8 mouse cellular contexts compared by ENCODE assay signal in genomic region chr12:76961052-76961931, GRCm38 (mm10). TPM values are rescaled to one million over a fixed set of nuclear protein-coding genes. Genes with fewer than 3 reads are reported as not detected.
DNase-seq lines count a peak whose midpoint lies in the region; ATAC-seq and TF ChIP-seq lines count a peak whose summit lies in the region.

No protein-coding gene starts in this region.

- no peak for TF ChIP-seq CTCF in cerebellum, adult 2 months (IDR thresholded peaks at IDR 0.05; ENCODE audit: borderline replicate concordance, insufficient read depth, low read depth, low read length)

- H3K9me3 ChIP-seq in forebrain, embryonic 11.5 days (ENCODE audit: control insufficient read depth, low read length): no peaks in the 10 kb centered on the region
- H3K9me3 ChIP-seq in limb, embryonic 11.5 days (ENCODE audit: control insufficient read depth, low read length): no peaks in the 10 kb centered on the region

- TF ChIP-seq POLR2A in cerebellum, adult 2 months (IDR thresholded peaks at IDR 0.05; ENCODE audit: borderline replicate concordance, insufficient read depth, low read length): no peak

- peak; percentile 32 for ATAC-seq in forebrain, embryonic 11.5 days (replicated peaks; ENCODE audit: low FRiP score)
- ATAC-seq in limb, embryonic 11.5 days (ENCODE audit: insufficient number of reproducible peaks, low FRiP score, low TSS enrichment, low read depth): peak; percentile 35

- no peaks in the 10 kb centered on the region for H3K27me3 ChIP-seq in cerebellum, adult 2 months (ENCODE audit: control insufficient read depth, insufficient read depth, low read length)
- H3K27me3 ChIP-seq in forebrain, embryonic 11.5 days (ENCODE audit: control insufficient read depth, insufficient read depth, low read length): no peaks in the 10 kb centered on the region
- no peaks in the 10 kb centered on the region for H3K27me3 ChIP-seq in limb, embryonic 11.5 days (ENCODE audit: control insufficient read depth, insufficient read depth, low read length)

- no peak for DNase-seq in cerebellum, adult 2 months
- DNase-seq in cerebellum, adult 18-20 months: no peak
- DNase-seq in ovary, postnatal 10 days (ENCODE audit: low spot score): peak; percentile 9
- no peak for DNase-seq in ovary, adult 18-20 months (ENCODE audit: low spot score)
- DNase-seq in forebrain, embryonic 11.5 days (ENCODE audit: low spot score): no peak
- DNase-seq in limb, embryonic 11.5 days (ENCODE audit: low spot score): peak; percentile 55
- peak; percentile 45 for DNase-seq in naive thymus-derived CD4-positive, alpha-beta T cell, adult 2 months (ENCODE audit: low read depth)
- no peak for DNase-seq in retina, postnatal 1 day

- H3K4me2 ChIP-seq in forebrain, embryonic 11.5 days (ENCODE audit: low read depth, low read length, severe bottlenecking): peak overlapping the region; percentile 94
- peak overlapping the region; percentile 82 for H3K4me2 ChIP-seq in limb, embryonic 11.5 days (ENCODE audit: low read depth, severe bottlenecking)

- peak overlapping the region; percentile 74 for H3K4me3 ChIP-seq in cerebellum, adult 2 months (replicated peaks; ENCODE audit: insufficient read depth, low read depth, low read length)
- H3K4me3 ChIP-seq in forebrain, embryonic 11.5 days (ENCODE audit: low read depth, low read length): peak overlapping the region; percentile 87
- H3K4me3 ChIP-seq in limb, embryonic 11.5 days (ENCODE audit: low read depth, low read length): peak overlapping the region; percentile 63

- 3% methylated on average over 40 of the region's 45 CpGs for WGBS in cerebellum, adult 2 months
- WGBS in forebrain, embryonic 11.5 days: 8% methylated on average over 38 of the region's 45 CpGs
- WGBS in limb, embryonic 11.5 days: 5% methylated on average over 44 of the region's 45 CpGs

- peaks cover 9% of the 10 kb centered on the region; the same call in 1 of the 2 replicates for H3K4me1 ChIP-seq in cerebellum, adult 2 months (ENCODE audit: control insufficient read depth, insufficient read depth, low read length)
- peaks cover 2% of the 10 kb centered on the region; the same call in 1 of the 2 replicates for H3K4me1 ChIP-seq in forebrain, embryonic 11.5 days (replicated peaks; ENCODE audit: control insufficient read depth, insufficient read depth, low read length)
- H3K4me1 ChIP-seq in limb, embryonic 11.5 days (ENCODE audit: control insufficient read depth, insufficient read depth, low read length): no peaks in the 10 kb centered on the region; the same call in 1 of the 2 replicates

- peak overlapping the region; percentile 74 for H3K9ac ChIP-seq in forebrain, embryonic 11.5 days (ENCODE audit: low read length)
- H3K9ac ChIP-seq in limb, embryonic 11.5 days (ENCODE audit: low read length): peak overlapping the region; percentile 61

- H3K36me3 ChIP-seq in forebrain, embryonic 11.5 days (ENCODE audit: control insufficient read depth, insufficient read depth, low read length): no peaks in the 10 kb centered on the region; the same call in 1 of the 2 replicates
- no peaks in the 10 kb centered on the region for H3K36me3 ChIP-seq in limb, embryonic 11.5 days (ENCODE audit: control insufficient read depth, insufficient read depth, low read length)

- H3K27ac ChIP-seq in cerebellum, adult 2 months (ENCODE audit: insufficient read depth, low read length): peak overlapping the region; percentile 52
- 0 out of 2 replicates have a peak overlapping the region, but pooled peaks have one; percentile 25 for H3K27ac ChIP-seq in forebrain, embryonic 11.5 days (ENCODE audit: low read depth, low read length)
- no peak overlapping the region for H3K27ac ChIP-seq in limb, embryonic 11.5 days (replicated peaks; ENCODE audit: low read depth, low read length)

RNA-seq across cellular contexts. Expression of gene Max, which starts 0.7 kb away (rescaled TPM):
- 90.7 and 93.6 TPM in 2 replicates for polyA plus RNA-seq in cerebellum, adult 2 months (2012; rRNA removed)
- polyA plus RNA-seq in forebrain, embryonic 11.5 days (2014; fragmentation: Nextera tagmentation; extraction: Ambion mirVana): 19.4 and 21.5 TPM in 2 replicates
- polyA plus RNA-seq in limb, embryonic 11.5 days (2014; fragmentation: Nextera tagmentation; extraction: Ambion mirVana): 20.2 and 33.7 TPM in 2 replicates

Comparison
In these comparisons a context has a peak if more than half of its experiments do, and no peak if none do; other contexts are left out.
1. DNase-seq: peak in ovary, postnatal 10 days (single experiment), limb, embryonic 11.5 days (single experiment) and naive thymus-derived CD4-positive, alpha-beta T cell, adult 2 months (single experiment); none in cerebellum, adult 2 months (0 of 2), cerebellum, adult 18-20 months (0 of 2), ovary, adult 18-20 months (single experiment), forebrain, embryonic 11.5 days (single experiment) and retina, postnatal 1 day (single experiment).
2. Peak in every context shown above with its lines, with median percentiles within 50 percentile points of each other: H3K4me3 ChIP-seq.